Mouse (Mus musculus): Measurements from ENCODE around the gene Prph2.

The Prph2 gene

DNA sequence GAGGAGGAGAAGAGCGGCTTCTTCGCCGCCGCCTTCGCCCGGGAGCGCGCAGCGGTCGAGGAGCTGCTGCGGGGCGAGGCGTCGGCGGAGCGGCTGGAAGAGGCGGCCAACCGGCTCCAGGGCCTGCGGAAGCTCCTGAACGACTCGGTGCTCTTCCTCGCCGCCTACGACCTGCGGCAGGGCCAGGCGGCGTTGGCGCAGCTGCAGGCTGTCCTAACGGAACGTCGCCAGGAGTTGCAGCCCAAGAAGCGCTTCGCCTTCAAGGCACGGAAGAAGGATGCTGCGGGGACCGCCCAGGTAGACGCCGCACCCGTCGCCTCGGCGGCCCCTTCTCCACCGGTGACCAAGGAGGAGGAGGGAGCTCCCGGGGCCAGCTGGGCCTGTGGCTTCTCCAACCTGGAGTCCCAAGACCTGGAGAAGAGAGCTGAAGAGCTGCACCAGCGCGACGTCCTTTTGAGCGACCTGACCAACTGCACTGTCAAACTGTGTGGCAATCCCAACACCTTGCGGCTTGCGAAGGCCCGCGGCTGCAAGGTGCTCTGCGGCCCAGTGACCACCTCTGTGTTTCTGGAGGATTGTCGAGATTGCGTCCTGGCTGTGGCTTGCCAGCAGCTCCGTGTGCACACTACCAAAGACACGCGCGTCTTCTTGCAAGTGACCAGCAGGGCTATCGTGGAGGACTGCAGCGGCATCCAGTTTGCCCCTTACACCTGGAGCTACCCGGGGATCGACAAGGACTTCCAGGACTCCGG is 19.2 kb upstream of the Prph2 start:
- DNase-seq, result peak; percentile 37

DNA sequence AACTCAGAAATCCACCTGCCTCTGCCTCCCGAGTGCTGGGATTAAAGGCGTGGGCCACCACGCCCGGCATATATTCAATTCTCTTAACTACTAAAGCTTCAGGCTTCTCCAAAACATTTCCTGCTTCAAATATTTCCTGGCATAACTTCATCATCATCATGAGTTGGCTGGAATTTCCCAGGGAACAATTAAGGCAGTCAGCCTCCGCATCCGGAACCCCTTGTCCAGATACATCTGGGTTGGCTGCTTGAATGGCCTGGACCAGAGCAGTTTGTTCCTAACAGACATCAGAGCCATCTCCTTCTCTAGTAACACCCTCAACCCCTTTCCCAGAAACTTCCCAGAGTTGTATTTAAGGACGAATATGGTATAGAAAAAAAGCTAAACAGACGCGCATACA is 14.8 kb upstream of the Prph2 start:
- peak; percentile 22 for DNase-seq

DNA sequence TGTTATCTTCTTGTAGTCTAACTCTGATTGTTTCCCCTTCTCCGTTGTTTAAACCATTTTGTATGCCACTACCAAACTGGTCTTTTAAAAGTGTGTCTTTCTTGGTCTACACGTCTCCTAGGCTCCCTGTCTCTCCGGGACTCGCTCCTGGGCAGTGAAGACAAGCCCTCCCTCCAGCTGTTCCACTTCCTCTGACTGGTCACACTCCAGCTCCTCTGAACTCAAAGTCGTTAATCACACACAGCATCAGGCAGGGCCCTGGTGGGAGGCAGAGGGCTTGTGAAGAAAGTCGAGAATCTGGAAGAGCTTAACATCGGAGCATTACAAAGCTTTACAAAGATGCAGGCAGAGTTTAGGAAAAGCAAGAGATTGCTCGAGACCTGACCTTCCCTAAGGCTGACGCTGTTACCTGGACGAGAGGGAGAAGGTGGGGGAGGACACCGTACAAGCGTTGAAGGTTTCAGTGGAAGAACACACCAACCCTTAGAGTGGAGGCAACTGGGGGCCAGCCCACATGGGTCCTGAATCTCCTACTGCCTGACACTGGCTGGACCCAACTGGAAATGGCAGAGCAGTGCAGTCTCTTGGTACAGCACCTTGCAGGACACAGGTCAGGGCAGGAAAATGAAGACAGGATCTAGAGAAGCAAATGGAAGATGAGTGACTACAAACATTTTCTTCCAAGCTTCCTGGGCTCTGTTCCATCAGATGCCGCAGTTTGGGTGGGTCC is 12.9 kb upstream of the Prph2 start:
- DNase-seq, result peak; percentile 40

GRCm38 (mm10) chr17:46900941-46901340 is 9.3 kb upstream of the Prph2 start:
- no peak for DNase-seq

DNA sequence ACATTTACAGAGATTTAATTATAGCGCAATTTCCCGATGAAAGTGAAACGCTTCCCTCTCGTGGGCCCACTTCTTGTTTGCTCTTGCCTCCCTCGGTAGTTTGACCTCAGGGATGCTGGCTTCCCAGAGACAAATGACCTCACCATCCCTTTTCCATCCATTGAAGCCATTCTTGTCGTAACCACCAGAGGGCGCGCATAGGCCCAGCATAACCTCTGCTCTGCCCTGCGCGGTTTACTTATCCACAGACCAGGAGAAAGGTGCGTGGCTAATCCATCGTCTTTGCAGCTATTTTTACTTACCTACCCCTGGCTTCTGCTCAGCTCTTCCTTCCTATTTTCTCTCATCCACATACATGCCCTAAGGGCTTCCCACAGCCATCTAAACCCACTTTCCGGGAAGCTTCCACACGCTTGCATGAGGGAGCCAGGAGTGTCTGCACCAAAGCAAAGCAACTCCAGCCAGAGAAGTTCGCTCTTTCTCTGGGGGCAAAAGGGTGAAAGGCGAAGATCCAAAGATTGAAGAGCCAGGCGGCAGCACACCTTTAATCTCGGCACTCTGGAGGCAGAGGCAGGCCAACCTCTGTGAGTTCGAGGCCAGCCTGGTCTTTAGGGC is 6.3 kb upstream of the Prph2 start:
- DNase-seq, result peak; percentile 84

DNA sequence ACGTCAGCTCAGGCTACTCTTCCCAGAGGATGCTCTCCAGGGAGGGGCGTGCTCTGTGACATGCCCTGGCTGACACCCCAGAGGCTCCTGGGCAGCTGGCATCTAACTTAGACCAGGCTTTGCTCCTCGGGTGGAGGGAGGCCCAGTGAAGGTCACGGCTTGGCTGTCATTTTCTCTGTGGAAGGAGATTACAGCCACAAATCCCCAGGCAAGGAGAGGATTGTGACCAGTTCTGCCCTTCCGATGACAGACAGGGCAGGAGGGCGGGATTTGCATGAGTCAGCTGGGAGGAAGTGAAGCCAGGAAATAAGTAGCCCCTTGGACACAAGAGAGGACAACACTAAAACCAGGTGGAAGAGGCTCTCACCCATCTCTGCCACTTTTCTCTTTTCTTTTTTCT is 2.1 kb downstream of the Prph2 start:
- no peak for DNase-seq

DNA sequence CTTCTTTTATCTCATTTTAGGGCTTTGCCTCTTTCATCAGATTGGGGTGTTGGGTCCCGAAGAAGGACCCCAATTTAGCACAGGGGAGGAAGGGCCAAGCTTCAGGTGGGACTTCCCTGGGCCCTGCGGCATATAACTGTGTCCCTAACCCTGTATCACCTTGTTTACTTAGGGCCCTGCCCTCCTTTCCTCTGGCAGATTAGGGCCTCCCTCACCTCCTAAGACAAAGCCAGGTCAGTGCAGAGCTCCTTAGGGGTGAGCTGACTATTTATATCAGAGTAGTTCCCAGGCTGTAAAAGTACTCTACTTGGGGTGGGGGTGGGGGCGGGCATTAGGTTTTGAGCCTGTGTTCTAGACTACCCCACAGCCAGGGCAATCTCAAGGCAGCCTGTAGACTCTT is 4.9 kb downstream of the Prph2 start:
- no peak for DNase-seq

GRCm38 (mm10) chr17:46918951-46919350 is 8.7 kb downstream of the Prph2 start:
- DNase-seq, result no peak

GRCm38 (mm10) chr17:46920855-46921254 is 10.6 kb downstream of the Prph2 start:
- DNase-seq, result no peak

- no peak for DNase-seq
These were observed 15.9 kb downstream of the Prph2 start for GRCm38 (mm10) chr17:46926192-46926591.

DNA sequence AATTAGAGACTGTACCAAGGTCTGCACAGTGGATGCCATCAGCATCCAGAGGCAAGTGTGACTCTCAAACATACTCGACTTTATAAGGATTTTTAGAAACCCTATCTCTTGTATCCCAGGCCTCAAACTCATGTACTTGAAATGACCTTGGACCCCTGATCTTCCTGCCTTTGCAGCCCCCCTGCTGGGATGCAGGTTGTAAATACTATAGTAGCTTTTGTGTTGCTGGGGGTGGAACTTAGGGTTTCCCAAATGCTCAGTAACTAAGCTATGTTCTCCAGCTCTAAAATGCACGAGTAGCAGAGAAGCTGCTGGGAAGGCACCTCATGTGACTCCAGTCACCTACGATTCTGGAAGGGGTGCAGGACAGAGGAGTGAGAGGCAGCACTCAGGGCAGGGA is 16.7 kb downstream of the Prph2 start:
- no peak for DNase-seq

DNA sequence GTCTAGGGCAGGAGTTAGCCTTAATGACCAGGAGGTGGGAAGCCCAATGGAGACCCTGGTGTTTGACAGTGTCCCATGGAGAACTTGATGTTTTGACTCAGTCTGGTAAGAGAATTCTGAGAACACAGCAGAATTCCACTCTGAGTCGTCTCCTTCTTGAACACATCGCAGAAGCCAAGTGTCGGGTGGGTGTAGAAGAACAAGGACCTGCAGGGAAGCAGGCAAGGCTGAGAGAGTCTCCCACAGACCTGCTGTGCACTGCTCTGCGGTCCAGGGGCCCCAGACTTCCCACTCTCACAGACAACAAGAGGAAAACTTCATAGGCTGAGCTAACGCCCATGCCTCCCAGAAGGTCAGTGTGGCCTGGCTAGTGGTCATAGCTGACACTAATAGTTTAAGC is 17.5 kb downstream of the Prph2 start:
- no peak for DNase-seq

DNA sequence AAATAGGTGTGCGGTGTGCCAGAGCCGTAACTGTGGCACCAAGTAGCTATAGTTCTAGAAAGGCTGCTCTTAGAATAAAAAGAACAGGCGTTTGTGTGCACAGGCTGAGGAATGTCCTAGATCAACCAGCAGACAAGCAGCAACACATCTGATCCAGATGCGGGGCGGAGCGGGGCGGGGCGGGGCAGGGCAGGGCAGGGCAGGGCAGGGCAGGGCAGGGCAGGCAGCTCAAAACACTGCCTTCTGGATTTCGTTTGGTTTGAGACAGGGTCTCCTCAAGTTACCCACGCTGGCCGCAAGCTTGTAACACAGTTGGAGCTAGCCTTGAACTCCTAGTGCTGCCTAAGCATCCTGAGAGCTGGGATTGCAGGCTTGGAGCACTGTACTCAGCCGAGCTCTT is 19.0 kb downstream of the Prph2 start:
- DNase-seq, result no peak

- DNase-seq, result no peak
These were observed 19.6 kb downstream of the Prph2 start for GRCm38 (mm10) chr17:46929897-46930296.

GRCm38 (mm10) chr17:46932961-46933360 is 22.7 kb downstream of the Prph2 start:
- no peak for DNase-seq

GRCm38 (mm10) chr17:46933557-46934348 is 23.5 kb downstream of the Prph2 start:
- peak; percentile 61 for DNase-seq

GRCm38 (mm10) chr17:46940461-46940860 is 30.2 kb downstream of the Prph2 start:
- DNase-seq, result no peak

DNA sequence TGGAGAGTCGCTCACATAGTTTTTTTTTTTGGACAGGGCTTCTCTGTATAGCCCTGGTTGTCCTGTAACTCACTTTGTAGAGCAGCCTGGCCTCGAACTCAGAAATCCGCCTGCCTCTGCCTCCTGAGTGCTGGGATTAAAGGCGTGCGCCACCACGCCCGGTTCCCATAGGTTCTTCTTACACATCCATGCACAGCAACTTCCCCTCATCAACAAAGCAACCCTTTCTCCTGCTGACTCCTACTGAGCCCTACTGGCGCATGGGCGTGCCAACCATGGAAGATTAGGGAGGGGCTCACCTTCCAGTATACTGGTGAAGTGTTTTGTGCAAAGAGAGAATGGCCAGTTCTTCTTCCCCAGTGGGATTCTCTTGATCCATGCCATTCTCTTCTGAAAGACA is 32.2 kb downstream of the Prph2 start:
- no peak for DNase-seq

DNA sequence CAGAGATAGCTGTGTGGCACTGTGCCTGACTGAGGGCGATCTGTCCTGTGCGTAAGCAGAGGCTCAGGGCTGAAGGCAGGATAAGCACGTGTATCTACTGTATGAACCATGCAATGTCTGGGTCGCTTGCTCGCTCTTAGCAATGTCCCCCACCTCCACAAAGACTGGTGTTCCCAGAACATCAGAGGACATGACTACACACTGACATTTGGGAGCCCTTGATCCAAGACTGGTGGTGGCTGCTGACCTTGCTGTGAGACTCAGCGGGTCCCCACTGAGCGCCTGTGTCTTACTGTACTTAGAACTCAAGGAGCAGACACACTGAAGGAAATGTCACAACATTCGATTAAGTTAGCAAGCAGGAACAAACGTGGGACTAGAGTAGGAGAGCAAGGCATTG is 36.0 kb downstream of the Prph2 start:
- DNase-seq, result no peak

GRCm38 (mm10) chr17:46958045-46958444 is 47.8 kb downstream of the Prph2 start:
- DNase-seq, result no peak

DNA sequence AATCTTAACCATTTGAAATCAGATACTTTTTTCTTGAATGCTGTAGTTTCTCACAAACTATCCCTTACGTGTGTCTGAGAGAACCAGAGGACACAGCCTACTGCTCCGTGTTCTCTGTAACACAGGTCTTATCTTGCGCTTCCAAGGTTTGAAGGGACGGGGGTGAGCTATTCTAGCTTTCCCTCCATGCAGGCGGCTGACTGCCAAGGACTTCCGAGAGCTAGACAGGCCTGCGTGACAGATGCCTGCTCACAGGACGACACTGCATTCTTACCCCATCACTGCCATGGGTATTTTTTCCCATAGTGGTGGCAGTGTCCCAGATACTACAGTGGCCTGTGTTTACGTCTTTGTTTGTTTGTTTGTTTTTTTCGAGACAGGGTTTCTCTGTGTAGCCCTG is 50.0 kb downstream of the Prph2 start:
- no peak for DNase-seq

DNA sequence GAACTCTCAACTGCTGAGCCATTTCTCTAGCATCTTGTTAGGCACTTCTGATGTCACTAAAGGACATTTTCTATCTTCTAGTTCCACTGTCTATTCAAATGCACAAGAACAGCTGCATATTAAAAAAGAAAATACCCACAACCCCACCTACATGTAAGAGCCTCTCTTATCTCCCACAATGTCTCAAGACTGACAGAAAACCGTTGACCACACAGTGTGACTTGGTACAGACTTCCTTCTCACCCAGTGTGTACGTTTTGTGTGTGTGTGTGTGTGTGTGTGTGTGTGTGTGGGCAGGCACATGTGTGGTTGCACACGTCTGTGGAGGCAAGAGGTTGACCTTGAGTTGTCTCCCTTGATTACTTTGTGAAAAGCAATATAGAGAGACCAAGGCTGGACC is 51.9 kb downstream of the Prph2 start:
- no peak for DNase-seq

GRCm38 (mm10) chr17:46963186-46963585 is 52.9 kb downstream of the Prph2 start:
- no peak for DNase-seq

Data from lung, postnatal 14 days (tissue).